Mouse (Mus musculus): ENCODE measurements around the gene Vdac1.
"Not testable (repeated sequence)": the region's sequence is repeated elsewhere in the genome, so short reads cannot be mapped to it uniquely, and the experiment has no call there.

Vdac1 gene

DNA sequence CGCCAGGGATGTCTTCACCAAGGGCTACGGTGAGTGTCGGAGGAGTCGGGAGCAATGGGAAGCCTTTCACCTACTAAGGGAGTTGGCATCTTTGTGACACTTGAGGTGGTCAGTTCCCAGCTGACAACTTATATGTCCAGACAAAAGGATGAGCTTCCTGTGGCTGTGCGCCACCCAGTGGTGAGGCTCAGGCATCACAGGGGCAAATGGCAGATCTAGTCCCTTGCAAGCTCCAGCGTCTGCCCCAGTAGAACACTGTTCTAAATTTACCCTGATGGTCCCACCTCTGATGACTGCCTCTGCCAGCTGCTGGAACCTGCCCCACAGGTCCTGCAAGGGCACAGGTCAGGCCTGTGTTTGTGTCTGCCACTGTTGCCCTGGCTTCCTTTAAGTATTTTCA is 13.7 kb downstream of the Vdac1 start:
- no peak for DNase-seq

DNA sequence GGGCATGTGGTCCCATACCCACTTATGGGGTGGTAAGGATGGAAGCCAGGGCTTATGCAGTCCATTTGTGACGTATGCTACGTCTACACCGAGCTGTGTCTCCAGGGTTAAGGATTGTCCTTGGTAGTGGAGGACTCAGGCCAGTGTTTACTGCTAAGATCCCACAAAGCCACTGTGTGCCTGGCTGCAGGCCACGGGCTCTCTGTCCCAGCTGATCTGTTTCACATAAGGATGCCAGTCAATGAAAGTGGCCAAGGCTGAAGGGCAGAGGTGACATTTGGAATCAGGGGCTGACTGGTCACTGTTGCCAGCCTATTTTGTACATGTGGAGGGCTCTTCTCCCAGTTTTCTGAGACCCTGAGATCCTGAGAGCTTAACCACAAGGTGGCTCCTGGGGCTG is 16.9 kb downstream of the Vdac1 start:
- no peak for DNase-seq

DNA sequence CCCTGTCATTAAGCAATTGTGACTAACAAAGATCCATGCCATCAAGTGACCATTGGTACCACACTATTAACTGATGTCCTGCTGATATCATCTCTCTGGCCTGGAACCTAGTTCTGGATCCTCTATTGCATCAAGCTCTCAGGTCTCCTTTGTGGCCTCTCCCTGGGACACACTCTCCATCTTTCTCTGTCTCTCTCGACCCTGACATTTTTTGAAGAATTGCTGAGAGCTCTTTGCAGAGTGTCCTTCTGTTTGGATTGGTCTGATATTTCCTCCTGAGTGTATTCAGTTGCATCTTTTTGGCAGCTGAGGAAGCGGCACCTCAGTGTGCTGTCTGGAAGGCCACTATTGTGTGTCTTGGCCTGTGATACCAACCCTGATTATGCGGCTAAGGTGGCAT is 18.6 kb downstream of the Vdac1 start:
- DNase-seq: no peak

DNA sequence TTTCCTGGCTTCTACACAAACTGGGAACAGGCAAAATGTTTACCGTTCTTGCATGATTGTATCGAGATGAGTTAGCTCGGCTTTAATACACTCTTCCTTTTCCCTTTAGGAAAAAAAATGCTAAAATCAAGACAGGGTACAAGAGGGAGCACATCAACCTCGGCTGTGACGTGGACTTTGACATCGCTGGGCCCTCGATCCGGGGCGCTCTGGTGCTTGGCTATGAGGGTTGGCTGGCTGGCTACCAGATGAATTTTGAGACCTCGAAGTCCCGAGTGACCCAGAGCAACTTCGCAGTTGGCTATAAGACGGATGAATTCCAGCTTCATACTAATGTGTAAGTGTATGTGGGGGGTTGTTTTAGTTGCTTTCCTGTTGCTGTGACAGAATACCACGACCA is 23.1 kb downstream of the Vdac1 start:
- no peak for DNase-seq

DNA sequence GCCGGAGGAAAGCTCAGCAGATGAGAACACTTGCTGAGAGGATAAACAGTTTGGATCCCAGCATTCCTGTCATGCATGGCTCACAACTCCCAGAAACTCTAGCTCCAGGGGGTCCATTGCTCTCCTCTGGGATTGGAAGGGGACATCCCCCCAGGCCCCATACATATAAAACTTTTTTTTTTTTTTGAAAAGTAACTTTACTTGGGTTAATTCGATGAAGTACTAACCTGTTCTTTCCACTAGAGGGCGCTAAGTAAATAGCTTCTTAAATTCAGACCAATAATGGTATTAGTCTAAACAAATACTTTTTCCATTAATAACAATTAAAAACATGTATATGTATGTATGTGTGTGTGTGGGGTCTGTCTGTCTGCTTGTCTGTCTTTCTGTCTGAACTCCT is 24.0 kb downstream of the Vdac1 start:
- DNase-seq: no peak

DNA sequence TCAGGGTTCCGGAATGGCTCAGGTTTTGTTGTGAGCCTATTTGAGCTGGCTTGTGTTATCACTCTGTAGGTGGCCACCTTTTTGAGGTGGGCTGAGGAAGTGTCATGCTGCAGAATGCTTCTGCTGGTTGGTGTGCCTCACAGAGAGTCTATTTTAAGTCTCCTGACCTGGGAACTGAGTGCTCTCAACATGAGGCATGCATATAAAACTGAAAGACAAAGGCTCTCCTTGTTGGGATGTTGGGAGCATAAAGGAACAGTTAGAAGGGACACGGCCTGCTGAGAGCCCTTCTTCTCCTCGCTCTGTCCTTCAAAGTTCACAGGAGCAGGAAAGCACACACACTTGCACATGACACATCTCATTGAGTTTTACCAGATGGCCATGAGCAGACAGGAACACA is 26.2 kb downstream of the Vdac1 start:
- no peak for DNase-seq

DNA sequence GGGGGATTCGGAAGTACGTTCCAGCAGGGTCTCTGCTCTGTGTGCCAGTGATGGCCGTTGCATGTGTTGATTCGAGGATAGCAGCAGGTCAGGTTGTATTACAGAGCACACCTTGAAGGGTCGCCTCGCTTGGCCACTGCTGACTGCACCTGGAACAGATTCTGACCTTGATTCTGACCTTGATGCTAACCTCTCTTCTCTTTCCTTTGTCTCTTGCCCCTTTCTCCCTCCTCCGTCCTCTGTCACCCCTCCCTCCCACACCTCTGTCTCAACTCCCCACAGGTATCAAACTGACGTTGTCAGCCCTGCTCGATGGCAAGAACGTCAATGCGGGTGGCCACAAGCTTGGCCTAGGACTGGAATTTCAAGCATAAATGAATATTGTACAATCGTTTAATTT is 27.5 kb downstream of the Vdac1 start:
- DNase-seq: no peak

DNA sequence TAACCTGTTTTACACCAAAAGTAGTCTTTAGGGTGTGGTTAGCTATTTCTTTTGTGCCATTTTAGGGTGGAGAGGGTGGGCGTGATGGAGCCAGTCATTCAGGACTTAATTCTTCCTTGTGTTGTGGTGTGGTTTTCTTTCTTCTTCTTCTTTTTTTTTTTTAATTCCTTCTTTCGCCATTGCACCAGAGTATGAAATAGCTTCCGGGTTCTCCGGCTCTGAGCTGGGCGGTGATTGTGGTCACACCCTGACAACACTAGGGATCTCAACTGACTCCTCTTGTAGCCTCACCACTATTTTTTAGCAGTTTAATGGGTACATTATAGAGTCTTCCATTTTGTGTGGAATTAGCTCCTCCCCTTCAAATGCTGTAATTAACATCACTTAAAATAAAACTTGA is 28.3 kb downstream of the Vdac1 start:
- not testable (repeated sequence) for DNase-seq

DNA sequence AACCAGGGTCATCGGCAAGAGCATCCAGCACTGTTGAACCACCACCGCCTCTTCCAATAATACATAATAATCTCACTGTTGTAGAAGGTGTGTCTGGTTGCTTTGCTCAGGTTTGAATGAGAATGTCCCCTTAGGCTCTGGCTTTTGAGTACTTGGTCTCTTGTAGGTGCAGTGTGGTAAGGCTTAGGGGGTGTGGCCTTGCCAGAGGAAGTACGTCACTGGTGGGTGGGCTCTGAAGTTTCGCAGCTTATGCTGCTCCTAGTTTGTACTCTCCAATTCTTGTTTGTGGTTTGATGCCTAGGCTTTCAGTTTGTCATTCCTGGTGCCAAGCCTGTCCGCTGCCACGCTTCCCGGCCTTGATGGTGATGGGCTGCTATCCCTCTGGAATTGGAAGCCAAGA is 29.3 kb downstream of the Vdac1 start:
- DNase-seq: no peak

DNA sequence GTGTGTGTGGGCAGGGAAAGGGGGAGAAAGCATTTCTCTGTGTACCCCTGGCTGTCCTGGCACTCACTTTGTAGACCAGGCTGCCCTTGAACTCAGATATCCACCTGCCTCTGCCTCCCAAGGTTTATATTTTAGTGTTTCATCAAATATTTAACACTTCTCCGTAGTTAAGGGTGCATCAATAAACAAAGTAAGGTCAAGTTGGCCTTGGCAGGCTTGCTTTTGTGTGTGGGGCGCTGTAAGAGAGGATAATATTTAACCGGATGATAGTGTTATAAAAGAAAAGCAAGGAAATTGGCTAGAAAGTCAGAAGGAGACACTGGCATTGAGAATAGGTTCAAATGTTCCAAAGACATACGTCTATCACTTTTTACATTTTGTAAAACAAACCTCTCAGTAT is 33.8 kb downstream of the Vdac1 start:
- DNase-seq: no peak

DNA sequence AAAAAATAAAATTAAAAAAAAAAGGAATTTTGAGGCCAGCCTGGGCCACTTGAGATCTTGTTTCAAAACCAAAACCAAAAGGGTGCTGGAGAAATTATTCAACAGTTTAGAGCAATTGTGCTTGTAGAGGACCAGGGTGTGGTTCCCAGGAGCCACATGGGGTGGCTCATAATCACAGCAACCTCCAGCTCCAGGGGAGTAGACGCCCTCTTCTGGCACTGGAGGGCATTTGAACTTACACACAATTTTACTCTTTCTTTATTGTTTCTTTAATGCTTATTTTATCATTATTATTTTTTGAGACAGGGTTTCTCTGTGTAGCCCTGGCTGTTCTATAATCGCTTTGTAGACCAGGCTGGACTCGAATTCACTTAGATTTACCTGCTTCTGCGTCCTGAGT is 34.7 kb downstream of the Vdac1 start:
- DNase-seq: no peak

DNA sequence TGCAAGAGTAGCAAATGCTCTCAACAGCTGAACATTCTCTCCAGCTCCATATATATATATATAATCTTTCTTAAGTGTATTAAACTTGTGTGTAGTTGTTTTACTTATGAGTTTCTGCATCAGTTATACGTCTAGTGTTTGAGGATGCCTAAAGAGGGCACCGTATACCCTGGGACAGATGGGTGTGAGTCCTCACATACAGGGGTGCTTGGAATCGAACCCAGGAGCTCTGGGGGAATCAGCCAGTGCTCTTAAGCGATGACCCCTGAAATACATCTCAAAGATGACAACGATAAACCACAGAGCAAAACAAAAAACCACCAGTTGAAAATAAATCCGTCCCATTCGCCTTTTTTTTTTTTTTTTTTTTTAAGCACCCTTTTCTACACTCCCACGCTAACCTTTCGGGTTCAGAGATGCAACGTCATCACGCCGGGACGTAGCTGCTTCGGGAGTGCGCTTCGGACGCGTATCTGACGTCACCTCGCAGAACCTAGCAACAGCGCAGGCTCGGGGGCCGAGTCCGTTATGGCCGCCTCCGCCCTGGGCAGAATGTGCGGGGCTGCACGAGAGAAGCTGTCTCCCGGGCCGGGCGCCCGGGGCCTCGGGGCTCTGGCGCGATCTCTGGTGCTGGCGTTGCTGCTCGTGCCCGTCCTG is 35.4 kb downstream of the Vdac1 start, which contains the start of gene 9530068E07Rik:
9530068E07Rik (plus strand) TSS at position 489 of the 657 bp plus-strand sequence.
- peak; percentile 89 for DNase-seq

DNA sequence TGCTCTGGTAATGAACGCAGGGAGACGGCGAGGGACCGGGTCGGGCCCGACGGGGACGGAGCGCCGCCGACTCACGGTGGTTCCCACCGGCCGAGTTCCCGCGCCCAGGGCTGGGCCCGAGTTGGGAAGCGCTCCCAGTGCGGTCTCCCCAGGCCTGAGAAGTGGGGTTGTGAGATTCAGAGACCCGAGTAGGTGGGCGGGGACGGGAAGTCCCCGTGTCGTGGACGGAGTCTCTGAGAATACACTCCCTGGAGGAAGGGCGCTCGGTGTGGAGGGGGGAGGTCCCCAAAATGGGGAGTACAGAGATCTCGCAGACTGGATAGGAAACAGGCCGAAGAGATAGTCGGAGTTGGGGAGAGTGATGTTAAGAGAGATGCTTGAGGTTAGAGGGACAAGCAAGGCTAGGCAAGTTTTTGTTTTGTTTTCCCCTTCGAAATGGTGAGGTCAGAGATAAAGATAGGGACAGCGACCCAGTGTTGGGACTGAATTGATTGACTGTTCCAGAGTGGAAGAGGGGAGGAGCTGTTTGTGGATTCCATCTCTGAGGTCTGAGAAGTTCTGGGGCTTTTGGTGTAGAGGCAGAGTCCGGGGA is 36.0 kb downstream of the Vdac1 start:
- DNase-seq: no peak

DNA sequence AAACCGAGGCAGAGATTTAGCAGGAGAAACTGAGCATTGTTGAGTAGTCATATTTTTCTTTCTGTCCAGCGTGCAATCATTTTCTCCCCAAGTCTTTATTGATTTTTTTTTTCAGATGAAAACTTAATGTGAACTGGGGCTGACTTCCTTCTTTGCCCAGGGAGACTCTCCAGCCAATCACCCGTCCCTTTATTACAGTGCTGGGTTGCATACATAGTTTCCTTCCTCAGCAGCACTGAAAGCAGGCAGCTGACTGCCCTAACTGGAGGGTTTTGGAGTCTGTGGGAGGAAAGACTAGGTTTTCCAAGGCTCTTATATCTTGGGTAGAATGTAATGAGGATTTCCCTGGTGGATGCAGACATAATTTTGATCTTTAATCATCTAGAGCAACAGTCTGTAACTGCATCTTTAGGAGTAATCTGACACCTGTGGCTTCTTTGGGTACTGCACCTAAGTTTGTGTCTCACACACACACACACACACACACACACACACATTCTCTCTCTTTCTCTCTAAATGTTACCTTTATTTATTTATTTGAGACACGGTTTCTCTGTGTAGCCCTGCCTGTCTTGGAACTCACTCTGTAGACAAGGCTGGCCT is 36.8 kb downstream of the Vdac1 start:
- no peak for DNase-seq

DNA sequence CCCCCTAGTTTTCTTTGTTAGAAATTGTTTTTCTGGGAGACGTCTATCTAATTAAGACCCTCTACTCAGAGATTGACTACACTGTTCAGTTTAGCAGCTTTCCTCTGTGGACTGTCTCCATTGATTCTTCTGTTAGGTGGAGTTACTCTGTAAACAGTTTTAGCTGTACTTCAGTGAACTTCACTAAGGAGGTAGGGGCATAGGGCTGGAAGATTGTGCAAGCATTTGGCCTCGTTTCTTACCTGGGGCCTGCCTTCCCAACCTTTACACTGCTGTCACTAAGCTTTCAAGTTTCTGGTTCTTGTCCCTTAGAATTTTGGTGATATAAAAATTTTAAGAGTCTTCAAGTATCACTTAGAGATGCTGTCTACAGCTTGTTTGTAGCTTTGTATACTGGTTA is 40.8 kb downstream of the Vdac1 start:
- DNase-seq: no peak

DNA sequence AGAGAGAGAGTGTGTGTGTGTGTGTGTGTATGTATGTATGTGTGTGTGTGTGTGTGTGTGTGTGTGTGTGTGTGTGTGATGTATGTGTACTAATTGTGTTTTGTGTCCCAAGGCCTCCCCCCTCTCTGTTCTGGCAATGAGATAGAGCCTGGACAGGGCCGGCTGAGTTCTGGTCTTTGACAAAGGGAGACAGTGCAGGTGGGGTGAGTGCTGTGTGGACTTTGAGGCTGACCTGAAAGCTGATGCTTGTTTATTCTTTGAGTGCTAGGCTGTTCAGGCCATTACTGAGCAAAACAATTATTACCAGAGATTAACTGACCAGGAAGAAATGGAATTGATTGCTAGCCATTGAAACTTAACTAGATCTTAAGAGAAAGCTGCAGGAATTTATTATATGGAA is 41.9 kb downstream of the Vdac1 start:
- no peak for DNase-seq

DNA sequence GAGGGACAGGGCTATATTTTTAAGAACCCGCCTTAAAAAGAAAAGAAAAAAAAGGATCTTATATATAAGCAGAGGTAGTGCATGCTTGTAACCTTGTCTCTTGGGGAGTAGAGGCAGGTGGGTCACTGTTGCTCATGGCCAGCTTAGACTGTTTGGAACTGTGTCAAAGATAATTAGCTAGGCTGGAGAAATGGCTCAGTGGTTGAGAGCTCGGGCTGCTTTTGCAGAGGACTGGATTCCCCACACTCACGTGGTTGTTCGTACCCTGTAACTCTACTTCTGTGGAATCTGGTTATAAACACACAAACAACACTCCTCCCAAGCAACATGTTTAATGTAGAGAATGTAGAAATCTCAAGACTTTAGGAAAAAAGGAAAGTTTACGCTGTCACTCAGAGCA is 43.5 kb downstream of the Vdac1 start:
- no peak for DNase-seq

DNA sequence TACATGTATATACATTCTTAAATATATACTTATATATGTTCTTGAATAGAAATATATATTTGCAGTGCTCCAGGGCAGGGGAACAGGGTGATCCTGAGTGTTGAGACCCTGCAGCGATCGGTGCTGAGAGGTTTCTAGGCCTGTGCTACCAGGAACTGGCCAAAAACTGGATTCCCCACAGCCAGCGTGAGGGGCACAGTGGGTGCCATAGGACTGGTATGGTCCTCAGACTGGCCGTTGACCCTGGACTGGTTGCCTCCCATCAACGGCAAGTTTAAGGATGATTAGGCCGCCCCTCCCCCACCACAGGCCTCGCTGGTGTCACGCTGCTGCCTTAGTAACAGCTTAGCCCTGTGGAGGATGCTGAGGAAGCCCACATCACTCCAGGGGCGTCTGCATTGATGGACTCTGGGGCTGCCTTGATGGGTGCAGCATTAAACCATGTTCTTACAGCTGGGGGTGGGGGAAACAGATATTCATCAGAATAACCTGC is 44.6 kb downstream of the Vdac1 start:
- no peak for DNase-seq

DNA sequence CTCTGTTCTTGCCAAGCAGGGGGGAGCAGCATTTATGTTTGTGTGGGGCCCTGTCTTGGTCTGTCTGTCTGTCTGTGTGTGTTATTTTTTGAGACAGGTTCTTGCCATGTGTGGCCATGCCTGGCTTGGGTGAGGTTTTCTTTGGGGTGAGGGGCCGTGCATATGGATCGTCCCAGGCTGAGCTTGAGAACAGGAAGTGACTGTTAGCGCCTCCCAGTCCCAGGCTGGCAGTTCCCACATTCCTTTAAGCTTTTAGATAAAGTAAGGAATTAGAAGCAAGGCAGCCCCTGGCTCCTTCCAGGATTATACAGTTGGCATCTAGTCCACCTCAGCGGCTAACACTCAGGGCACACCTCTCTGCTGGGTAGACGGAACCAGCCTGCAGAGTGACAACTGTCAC is 48.7 kb downstream of the Vdac1 start:
- DNase-seq: no peak

DNA sequence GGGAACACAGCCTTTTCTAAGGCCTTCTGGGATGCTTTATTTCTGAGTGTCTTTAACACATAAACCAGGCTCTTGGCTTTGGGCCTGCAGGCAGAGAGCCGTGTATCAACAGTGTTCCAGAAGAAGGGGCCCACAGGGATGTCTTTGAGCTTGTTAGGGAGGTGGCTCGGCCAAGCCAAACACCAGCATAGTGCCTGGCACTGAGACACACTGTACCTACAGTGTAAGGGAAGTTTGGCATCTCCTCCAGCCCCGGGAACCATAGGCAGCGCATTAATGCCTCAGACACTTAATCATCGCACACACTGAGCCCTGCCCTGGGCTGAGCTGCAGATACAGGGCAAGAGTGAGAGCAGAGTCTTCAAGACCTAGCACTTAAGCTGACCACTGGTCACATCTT is 57.7 kb downstream of the Vdac1 start:
- no peak for DNase-seq

DNA sequence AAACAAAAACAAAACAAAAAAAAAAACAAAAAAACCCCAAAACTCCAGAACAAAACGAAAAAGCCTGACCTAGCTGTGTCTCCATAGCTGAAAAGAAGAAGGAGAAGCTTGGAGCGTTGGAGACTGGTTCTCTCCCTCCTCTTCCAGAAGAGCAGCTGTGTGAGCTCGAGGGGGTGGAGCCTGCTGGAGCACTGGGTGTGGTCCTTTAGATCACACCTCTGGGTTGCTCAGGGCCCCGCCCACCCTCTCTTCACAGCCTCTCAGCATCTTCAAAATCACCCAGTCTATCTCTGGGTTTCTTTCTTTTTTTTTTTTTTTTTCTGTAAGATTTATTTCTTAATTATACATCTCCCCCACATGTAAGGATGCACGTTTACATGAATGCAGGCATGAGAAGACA is 58.6 kb downstream of the Vdac1 start:
- no peak for DNase-seq

DNA sequence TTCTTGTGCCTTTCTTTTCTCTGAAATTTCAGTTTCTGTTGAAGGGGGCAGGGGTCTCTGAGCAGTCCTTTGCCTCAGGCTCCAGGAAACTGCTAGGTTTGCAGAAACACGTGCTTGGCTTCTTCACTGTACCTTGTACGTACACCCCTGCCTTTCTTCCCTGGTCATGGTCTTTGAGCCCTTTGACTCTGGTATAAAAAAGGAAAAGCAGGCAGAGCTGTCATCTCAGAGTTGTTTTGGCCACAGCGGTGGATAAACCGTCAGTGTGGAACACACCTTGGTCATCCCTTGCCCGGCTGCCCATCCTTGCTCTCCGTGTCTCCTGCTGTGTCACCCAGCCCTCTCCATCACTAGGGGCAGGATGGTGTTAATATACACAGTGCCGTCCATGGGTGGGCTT is 59.2 kb downstream of the Vdac1 start:
- no peak for DNase-seq

DNA sequence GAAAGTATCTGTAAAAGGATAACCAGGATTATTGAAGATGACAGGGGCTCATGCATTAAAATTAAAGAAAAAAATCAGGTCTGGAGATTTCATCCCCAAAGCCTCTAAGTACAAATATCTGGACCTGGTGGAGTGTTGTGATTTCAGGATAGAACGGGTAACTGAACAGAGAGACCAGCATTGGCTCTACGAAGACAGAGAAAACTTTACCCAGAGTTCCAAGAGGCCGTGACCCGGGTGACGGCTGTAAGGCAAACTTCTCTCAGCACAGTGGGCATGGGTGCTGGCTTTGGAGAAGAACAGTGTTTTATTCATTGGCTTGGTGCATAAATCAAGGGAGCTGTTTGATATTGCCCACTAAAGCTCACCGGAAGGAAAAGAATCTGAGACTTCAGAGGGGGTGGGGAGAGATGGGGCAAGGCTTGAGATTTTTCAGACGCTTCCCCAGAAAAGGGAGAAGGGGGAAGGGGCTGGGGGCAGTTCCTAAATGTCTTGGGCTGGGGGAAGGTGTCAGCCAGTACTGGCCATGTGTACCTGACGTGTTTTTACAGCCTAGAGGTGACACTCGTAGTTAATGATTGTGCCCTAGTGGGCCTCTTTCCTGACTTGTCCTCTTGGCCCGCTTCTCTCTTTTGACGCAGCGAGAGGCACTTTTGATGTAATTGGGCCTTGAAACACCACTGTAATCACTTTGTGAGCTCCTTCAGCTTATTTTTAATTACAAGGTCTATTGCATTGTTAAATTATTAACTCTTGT is 59.8 kb downstream of the Vdac1 start:
- no peak for DNase-seq
